Mouse (Mus musculus) ES-E14 (cell line): ENCODE data around the gene Dclre1c.

Source experiments
- MAFK ChIP-seq: IDR thresholded peaks from 2 replicates; pipeline ENCODE4 v1.6.1; 2014; ENCODE audit warnings: mild to moderate bottlenecking, low read depth, low read length, inconsistent platforms; ENCODE audit not compliant: insufficient read depth
- ZNF384 ChIP-seq: IDR thresholded peaks from 2 replicates; pipeline ENCODE4 v1.6.1; 2012; ENCODE audit warnings: low read depth, low read length, inconsistent platforms

DNA sequence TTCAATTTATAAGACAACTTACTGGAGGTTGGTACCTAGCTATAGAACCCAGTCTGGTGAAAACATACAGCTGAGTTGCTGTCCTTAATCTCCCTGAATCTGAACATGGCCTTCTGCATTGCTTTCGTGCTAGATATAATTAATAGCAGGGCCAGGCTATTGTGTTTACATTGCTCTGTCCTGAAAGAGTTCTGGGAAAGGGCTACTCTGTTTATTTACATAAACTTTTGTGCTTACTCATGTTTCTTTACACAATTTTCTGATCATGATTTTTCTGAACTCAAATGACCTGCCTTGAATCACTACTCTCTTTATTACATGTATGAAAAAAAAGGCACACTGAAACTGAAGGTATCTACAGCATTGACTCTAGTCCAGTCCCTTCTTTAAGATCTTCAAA lies 8.3 kb upstream of the Dclre1c start:
- TF ChIP-seq ZNF384 (no peak), MAFK (no peak)
